Mouse (Mus musculus): ENCODE data around the gene Rrh. TPM values are rescaled to one million over a fixed set of nuclear protein-coding genes. Genes with fewer than 3 reads are reported as not detected.
"Not testable (repeated sequence)": the region's sequence is repeated elsewhere in the genome, so short reads cannot be mapped to it uniquely, and the experiment has no call there.

Gene Rrh
- polyA plus RNA-seq, 1 experiment = 0.09 TPM

DNA sequence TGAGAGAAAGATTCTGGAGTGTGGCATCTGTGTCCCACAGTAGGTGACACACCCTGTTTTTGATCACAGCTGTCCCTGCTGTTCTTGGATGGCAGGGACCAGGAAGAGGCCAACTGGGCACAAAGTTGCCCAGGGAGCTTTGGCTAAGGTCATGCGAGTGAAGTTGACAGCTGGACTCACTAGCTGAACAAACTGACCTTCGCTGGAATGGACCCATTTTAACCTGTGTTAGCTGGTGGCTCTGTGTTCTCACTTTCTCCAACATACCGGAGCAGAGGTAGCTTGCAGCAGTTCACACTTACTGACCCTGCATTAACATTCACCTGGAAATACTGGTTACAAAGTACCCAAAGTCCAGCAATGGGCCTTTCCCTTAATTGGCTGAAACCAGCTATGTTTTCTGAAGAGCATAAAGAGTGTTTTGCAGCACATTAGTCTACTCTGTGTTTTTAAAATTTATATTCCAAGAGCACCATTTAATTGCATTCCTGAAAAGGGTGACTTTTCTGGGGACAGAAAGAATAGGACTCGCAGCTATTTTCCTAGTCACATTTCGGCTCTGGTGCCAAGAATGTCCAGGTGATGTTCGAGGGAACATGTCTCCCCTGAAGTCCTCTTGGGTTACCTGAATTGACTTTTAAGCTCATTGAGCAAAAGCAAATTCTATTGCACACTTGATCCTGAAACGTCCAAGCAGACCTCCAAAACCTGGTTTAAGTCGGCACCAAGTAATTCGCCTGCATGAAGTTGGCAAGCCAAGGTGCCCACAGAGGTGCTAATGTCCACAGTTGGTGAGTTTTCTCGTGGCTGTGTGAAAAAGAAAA lies 55.2 kb downstream of the Rrh start:
- whole genome bisulfite sequencing = 91% methylated on average over 10 of the region's 10 CpGs
- TF ChIP-seq POLR2A (IDR thresholded peaks at IDR 0.05; ENCODE audit: control insufficient read depth, extremely low read depth, insufficient read depth, low read length, poor library complexity) = no peak
- TF ChIP-seq CTCF (IDR thresholded peaks at IDR 0.05; ENCODE audit: borderline replicate concordance, control insufficient read depth, extremely low read depth, insufficient read depth, low read length, poor library complexity) = no peak
- DNase-seq = no peak
- Histone ChIP-seq H3K4me3 (ENCODE audit: control insufficient read depth, insufficient read depth, low read length) (no peak overlapping the region), H3K27me3 (ENCODE audit: control insufficient read depth, insufficient read depth, low read length) (no peaks in the 10 kb centered on the region), H3K36me3 (ENCODE audit: control insufficient read depth, insufficient read depth, low read length) (no peaks in the 10 kb centered on the region), H3K27ac (ENCODE audit: control insufficient read depth, insufficient read depth, low read length) (no peak overlapping the region), H3K4me1 (replicated peaks; ENCODE audit: control insufficient read depth, insufficient read depth, low read length) (no peaks in the 10 kb centered on the region)

GRCm38 (mm10) chr3:129766106-129766505 lies 56.3 kb downstream of the Rrh start:
- Histone ChIP-seq H3K4me1 (replicated peaks; ENCODE audit: control insufficient read depth, insufficient read depth, low read length) (no peaks in the 10 kb centered on the region), H3K27ac (ENCODE audit: control insufficient read depth, insufficient read depth, low read length) (no peak overlapping the region), H3K36me3 (ENCODE audit: control insufficient read depth, insufficient read depth, low read length) (no peaks in the 10 kb centered on the region), H3K4me3 (ENCODE audit: control insufficient read depth, insufficient read depth, low read length) (no peak overlapping the region), H3K27me3 (ENCODE audit: control insufficient read depth, insufficient read depth, low read length) (no peaks in the 10 kb centered on the region)
- no peak for DNase-seq
- TF ChIP-seq POLR2A (IDR thresholded peaks at IDR 0.05; ENCODE audit: control insufficient read depth, extremely low read depth, insufficient read depth, low read length, poor library complexity) (no peak), CTCF (IDR thresholded peaks at IDR 0.05; ENCODE audit: borderline replicate concordance, control insufficient read depth, extremely low read depth, insufficient read depth, low read length, poor library complexity) (no peak)
- 85% methylated on average over 4 of the region's 4 CpGs for WGBS

DNA sequence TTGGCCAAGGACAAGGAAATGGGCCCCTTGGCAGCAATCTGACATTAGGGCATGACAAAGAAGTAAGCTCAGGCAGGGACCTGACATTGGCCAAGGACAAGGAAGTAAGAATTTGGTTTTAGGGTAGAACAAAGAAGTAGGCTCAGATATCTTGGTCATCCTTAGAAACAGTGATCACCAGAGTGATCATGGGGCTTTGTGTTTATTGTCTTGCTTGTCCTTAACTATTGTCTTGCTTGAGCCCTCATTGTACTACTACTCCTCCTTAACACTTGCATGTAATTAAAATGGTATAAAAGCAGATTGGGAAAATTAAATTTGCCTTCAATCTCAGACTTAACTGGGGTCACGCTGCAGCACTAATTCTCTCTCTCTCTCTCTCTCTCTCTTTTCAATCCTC lies 64.8 kb downstream of the Rrh start:
- not testable (repeated sequence) for DNase-seq; H3K27me3 ChIP-seq (ENCODE audit: control insufficient read depth, insufficient read depth, low read length); H3K27ac ChIP-seq (ENCODE audit: control insufficient read depth, insufficient read depth, low read length); H3K36me3 ChIP-seq (ENCODE audit: control insufficient read depth, insufficient read depth, low read length); H3K4me1 ChIP-seq (replicated peaks; ENCODE audit: control insufficient read depth, insufficient read depth, low read length); H3K4me3 ChIP-seq (ENCODE audit: control insufficient read depth, insufficient read depth, low read length)
- WGBS = 98% methylated on average over 1 of the region's 1 CpGs

DNA sequence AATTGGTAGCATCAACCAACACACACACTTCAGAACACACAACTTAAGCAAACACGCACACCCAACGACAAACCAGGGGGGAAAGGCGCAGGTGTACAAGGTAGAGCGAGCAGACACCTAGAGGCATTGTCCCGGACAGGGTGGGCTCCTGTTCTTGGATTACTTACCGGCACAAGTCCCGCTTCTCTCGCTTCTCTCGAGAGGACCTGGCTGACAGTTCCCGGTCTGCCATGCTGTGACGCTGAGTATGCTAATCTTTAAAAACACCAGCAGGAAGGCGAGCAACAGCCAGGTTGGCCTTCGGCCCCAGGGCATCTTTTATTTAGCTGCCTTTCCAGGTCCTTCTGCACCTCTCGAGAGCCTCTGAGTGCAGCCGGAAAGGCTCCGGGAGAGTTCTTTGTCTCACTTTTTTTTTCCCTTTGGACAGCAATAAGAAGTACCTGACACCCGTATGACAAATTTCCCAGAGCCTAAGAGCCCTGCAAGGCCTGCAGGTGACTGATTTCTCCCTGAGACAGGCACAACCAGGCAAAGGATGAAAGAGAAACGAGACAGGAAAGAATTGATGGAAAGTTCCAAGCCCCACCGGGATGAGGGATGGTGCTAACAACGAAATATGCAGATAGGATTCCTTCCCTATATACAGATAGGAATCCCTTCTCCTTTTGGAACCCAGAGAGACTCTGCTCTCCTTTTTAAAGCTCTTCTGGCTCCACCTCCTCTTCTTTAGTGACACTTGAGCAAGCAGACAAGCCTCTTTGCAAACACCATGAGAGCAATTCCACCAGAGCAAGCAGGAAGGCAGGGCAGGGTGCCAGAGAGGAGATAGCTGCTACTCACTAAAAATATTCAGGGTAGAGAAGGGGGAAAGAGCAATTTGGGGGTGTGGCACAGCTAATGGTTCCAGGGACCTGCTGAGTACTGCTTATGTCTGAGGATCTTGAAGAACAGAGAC lies 67.5 kb downstream of the Rrh start, which contains the start of gene Egf:
Gene Egf (minus strand): TSS at position 667 of the 955 bp plus-strand sequence.
- no peaks in the 10 kb centered on the region for H3K36me3 ChIP-seq (ENCODE audit: control insufficient read depth, insufficient read depth, low read length)

More for the DNA sequence above, 67.5 kb downstream of the Rrh start, which contains the start of gene Egf:
- H3K4me1 ChIP-seq (replicated peaks; ENCODE audit: control insufficient read depth, insufficient read depth, low read length) = no peaks in the 10 kb centered on the region
- TF ChIP-seq CTCF (IDR thresholded peaks at IDR 0.05; ENCODE audit: borderline replicate concordance, control insufficient read depth, extremely low read depth, insufficient read depth, low read length, poor library complexity) (no peak), POLR2A (IDR thresholded peaks at IDR 0.05; ENCODE audit: control insufficient read depth, extremely low read depth, insufficient read depth, low read length, poor library complexity) (no peak)
- no peak within 1 kb of the TSS for H3K4me3 ChIP-seq (ENCODE audit: control insufficient read depth, insufficient read depth, low read length)
- no peaks in the 10 kb centered on the region for H3K27me3 ChIP-seq (ENCODE audit: control insufficient read depth, insufficient read depth, low read length)
- 13% methylated on average over 20 of the region's 20 CpGs for WGBS
- H3K27ac ChIP-seq (ENCODE audit: control insufficient read depth, insufficient read depth, low read length) = no peak within 1 kb of the TSS
- DNase-seq = no peak

Other genes starting within 250 kb of the Rrh start
- 1.2 and 4.1 TPM in 2 replicates for gene Egf, start 67.3 kb downstream of the Rrh start, polyA plus RNA-seq (2012; rRNA removed)
- gene Lrit3, start 18.6 kb downstream of the Rrh start, polyA plus RNA-seq (2012; rRNA removed) = 0.09 TPM in 1 of 2 replicates, not detected in the other
- gene Gar1, start 8.8 kb upstream of the Rrh start, polyA plus RNA-seq (2012; rRNA removed) = 36.4 and 46.7 TPM in 2 replicates
- 0.22 and 0.54 TPM in 2 replicates for gene Cfi, start 13.3 kb upstream of the Rrh start, polyA plus RNA-seq (2012; rRNA removed)
- 67.0 and 89.3 TPM in 2 replicates for gene Pla2g12a, start 56.0 kb upstream of the Rrh start, polyA plus RNA-seq (2012; rRNA removed)
- 82.6 and 86.1 TPM in 2 replicates for gene Casp6, start 78.8 kb upstream of the Rrh start, polyA plus RNA-seq (2012; rRNA removed)
- 11.6 and 13.1 TPM in 2 replicates for gene Mcub, start 147.6 kb upstream of the Rrh start, polyA plus RNA-seq (2012; rRNA removed)
- 149 and 171 TPM in 2 replicates for gene Sec24b, start 239.0 kb upstream of the Rrh start, polyA plus RNA-seq (2012; rRNA removed)

Data from thymus, adult 2 months (tissue).